Mouse (Mus musculus) G1E (cell line): ENCODE data around the gene Olfr1164.

Experiments used
- CTCF ChIP-seq: IDR thresholded peaks from 2 replicates; pipeline ENCODE4 v1.5.1; 2012; ENCODE audit warnings: low read depth, low read length, inconsistent platforms, mixed read lengths
- POLR2AphosphoS5 ChIP-seq: IDR thresholded peaks from 2 replicates; pipeline ENCODE4 v1.6.1; 2012; ENCODE audit warnings: low read depth, low read length, inconsistent platforms; ENCODE audit not compliant: insufficient replicate concordance
- TAL1 ChIP-seq: conservative IDR thresholded peaks from 2 replicates; pipeline ENCODE4 v1.6.1; 2012; ENCODE audit warnings: low read depth, low read length, inconsistent platforms, mixed read lengths

DNA sequence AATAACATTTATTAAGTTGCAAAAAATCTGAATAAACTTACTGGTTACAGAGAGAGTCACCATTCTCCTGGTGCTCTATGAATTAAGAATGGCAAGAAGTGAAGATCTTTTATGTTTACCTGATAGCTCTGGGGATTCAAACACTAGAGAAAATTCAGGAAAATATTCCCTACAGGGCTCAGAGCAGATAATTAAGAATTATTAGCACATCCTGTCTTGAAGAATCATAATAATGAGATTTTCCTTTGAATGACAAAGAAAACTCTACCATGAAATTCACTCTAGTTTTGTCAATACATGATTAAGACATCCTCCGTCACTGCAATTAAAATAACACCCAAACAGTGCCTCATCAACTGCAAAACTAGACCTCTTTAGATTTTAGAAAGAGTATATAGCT, 42.7 kb downstream of the Olfr1164 start, which contains the start of gene Olfr1162:
- no peak for TF ChIP-seq CTCF
- no peak for TF ChIP-seq POLR2AphosphoS5
- TF ChIP-seq TAL1: no peak
